Mouse (Mus musculus) small intestine, adult 2 months (tissue): Measurements from ENCODE around the gene Eid2b. TPM values are rescaled to one million over a fixed set of nuclear protein-coding genes. Genes with fewer than 3 reads are reported as not detected.
"Not testable (repeated sequence)": the region's sequence is repeated elsewhere in the genome, so short reads cannot be mapped to it uniquely, and the experiment has no call there.

Experiments used
- H3K27ac ChIP-seq: fragments of 200-500 bp; 2 replicates; pipeline ENCODE4 v1.5.1; 2012; ENCODE audit warnings: low read depth, low read length, control low read depth, inconsistent platforms; ENCODE audit not compliant: insufficient read depth
- H3K27me3 ChIP-seq: fragments of 200-500 bp; 2 replicates; pipeline ENCODE4 v1.6.1; 2012; ENCODE audit warnings: mild to moderate bottlenecking, moderate library complexity, low read length, inconsistent platforms; ENCODE audit not compliant: control insufficient read depth, insufficient read depth
- H3K36me3 ChIP-seq: fragments of 200-500 bp; 2 replicates; pipeline ENCODE4 v1.6.1; 2012; ENCODE audit warnings: mild to moderate bottlenecking, low read length, control low read depth, inconsistent platforms; ENCODE audit not compliant: control insufficient read depth, insufficient read depth
- H3K4me1 ChIP-seq: fragments of 200-500 bp; 2 replicates; pipeline ENCODE4 v1.6.1; 2012; ENCODE audit warnings: low read length, inconsistent platforms, mixed read lengths; ENCODE audit not compliant: control insufficient read depth, insufficient read depth, insufficient read length
- H3K4me3 ChIP-seq: fragments of 200-500 bp; 2 replicates; pipeline ENCODE4 v1.5.1; 2012; ENCODE audit warnings: low read depth, mild to moderate bottlenecking, control low read depth, inconsistent platforms, low read length, moderate library complexity
- CTCF ChIP-seq: fragments of 200-500 bp; IDR thresholded peaks from 2 replicates; pipeline ENCODE4 v1.5.1; 2012; ENCODE audit warnings: low read depth, mild to moderate bottlenecking, control low read depth, inconsistent platforms, low read length, moderate library complexity, mixed read lengths; ENCODE audit not compliant: insufficient replicate concordance, insufficient read length; ENCODE audit errors: extremely low read depth
- POLR2A ChIP-seq: fragments of 200-500 bp; IDR thresholded peaks from 2 replicates; pipeline ENCODE4 v1.6.1; 2012; ENCODE audit warnings: low read depth, mild to moderate bottlenecking, control low read depth, inconsistent platforms, low read length, moderate library complexity
- WGBS: fragments of 180-500 bp; shearing (Covaris S2); methylation state at CpG from one replicate; pipeline ENCODE4 v1.1.7; 2018; 5-methylcytosine and 5-hydroxymethylcytosine counted together
- polyA plus RNA-seq: library from polyadenylated mRNA; depleted of rRNA; stranded (reverse); fragments of >200 nt; gene quantifications from 2 replicates; pipeline ENCODE4 v1.2.3, GENCODE M21; 2012; rRNA removed

Eid2b gene
- 3.9 and 5.8 TPM in 2 replicates for polyA plus RNA-seq

DNA sequence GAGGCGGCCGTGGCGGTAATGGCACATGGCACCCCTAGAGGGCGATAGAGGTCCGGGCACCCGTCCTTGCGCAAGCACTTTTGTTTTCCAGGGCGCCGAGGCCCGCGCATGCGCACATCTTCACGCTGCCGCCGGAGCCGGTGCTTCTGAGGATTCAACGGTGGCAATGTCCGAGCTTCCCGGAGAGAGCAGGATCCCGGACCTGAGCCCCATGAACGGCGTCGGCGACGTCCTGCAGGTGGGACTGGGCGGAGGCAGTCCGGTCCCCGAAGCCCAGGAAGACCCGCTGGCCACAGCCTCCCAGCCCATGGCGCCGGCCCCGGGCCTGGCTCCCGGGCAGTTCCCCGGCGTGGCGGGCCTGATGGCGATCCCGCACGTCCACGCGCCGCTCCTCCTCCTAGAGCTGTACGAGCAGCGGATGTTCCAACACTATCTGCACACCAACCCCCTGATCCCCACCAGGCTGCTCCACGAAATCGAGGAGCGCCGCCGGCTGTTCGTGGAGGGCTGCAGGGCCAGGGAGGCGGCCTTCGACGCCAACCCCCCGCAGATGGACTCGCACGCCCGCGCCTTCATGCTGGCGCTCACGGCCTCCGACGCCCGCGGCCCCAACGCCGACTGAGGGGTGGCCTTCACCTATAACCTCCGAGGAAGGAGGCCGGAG is at the start of gene Eid2b:
Gene Eid2b, plus strand, starts transcription at position 125 of the 664 bp plus-strand sequence.
- peak; percentile 85 for TF ChIP-seq CTCF
- 0 out of 2 replicates have a peak, but pooled peaks have one; percentile 18 for TF ChIP-seq POLR2A
- H3K27me3 ChIP-seq, result no peaks in the 10 kb centered on the region
- H3K4me3 ChIP-seq, result peak within 1 kb of the TSS; percentile 76
- no peaks in the 10 kb centered on the region for H3K36me3 ChIP-seq
- 3% methylated on average over 68 of the region's 68 CpGs for WGBS
- H3K4me1 ChIP-seq, result peaks cover 2% of the 10 kb centered on the region
- no peak within 1 kb of the TSS for H3K27ac ChIP-seq

DNA sequence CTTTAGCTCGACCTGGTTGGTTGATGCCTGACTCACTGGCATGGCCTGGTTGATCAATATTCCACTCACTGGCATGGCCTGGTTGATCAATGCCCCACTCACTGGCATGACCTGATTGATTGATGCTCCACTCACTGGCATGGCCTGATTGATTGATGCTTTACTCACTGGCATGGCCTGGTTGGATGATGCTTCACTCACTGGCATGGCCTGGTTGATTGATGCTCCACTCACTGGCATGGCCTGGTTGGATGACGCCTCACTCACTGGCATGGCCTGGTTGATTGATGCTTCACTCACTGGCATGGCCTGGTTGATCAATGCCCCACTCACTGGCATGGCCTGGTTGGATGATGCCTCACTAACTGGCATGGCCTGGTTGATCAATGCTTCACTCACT is 33.6 kb upstream of the Eid2b start:
- not testable (repeated sequence) for H3K27ac ChIP-seq, H3K4me1 ChIP-seq, H3K4me3 ChIP-seq, H3K36me3 ChIP-seq, H3K27me3 ChIP-seq
- WGBS, result 66% methylated on average over 2 of the region's 2 CpGs

DNA sequence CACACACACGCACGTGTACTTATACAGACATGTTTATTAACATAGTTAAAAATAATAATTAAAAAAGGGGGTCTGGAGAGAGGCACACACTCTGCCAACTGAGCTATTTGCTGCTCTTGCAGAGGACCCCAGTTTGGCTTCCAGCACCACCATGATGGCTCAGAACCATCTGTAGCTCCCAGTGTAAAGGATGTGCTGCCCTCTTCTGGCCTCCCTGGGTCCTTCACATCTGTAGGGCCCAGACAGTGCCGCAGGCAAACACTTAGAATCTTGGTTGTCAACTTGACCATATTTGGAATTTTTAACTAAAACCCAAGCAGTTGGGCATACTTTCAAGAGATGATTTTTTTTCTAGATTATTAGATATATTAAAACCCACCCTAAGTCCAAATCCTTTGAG is 28.6 kb upstream of the Eid2b start:
- H3K36me3 ChIP-seq, result no peaks in the 10 kb centered on the region
- H3K27ac ChIP-seq, result no peak overlapping the region
- no peaks in the 10 kb centered on the region for H3K27me3 ChIP-seq
- no peaks in the 10 kb centered on the region for H3K4me1 ChIP-seq
- TF ChIP-seq CTCF (no peak), POLR2A (no peak)
- no peak overlapping the region for H3K4me3 ChIP-seq
- 87% methylated on average over 3 of the region's 3 CpGs for WGBS

DNA sequence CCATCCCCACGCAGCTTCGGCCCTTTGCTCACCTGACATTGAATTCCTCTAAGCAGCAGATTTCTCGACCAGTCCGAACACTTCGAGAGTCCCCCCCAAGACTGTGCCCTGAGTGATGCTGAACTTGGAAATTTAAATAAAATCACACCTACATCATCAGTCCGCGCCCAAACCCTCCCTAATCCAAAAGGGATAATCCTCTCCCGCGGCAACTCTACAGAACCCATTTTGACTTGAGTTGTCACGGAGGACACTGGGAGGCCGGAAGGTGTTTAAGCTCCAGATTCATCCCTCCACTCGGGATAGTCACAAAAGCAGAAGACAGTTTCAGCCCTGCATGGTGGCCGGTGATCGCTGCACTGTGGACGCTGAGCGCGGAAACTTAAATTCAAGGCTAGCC is 25.6 kb upstream of the Eid2b start:
- WGBS, result 89% methylated on average over 17 of the region's 17 CpGs
- H3K36me3 ChIP-seq, result no peaks in the 10 kb centered on the region
- H3K4me1 ChIP-seq, result no peaks in the 10 kb centered on the region
- no peak overlapping the region for H3K27ac ChIP-seq
- TF ChIP-seq POLR2A, result no peak
- TF ChIP-seq CTCF, result no peak
- H3K27me3 ChIP-seq, result no peaks in the 10 kb centered on the region
- no peak overlapping the region for H3K4me3 ChIP-seq

DNA sequence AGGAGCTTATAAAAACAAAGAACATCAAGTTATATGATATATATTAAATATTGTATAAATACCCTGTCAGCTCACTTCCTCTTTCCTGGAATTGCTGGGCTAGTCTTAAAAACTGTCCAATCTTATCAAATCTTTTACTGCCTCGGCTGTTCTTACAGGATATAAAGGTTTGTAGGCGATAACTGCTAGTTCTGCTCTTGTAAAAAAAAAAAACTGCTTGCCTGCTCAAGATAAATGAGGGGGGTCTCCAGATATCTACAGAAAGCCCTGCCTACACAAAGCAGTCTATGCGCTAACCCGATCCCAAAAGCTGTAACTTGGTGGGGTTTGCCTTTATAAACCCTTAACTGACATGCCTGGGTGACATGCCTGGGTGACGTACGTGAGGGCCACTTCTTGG is 22.9 kb upstream of the Eid2b start:
- no peak for TF ChIP-seq POLR2A
- TF ChIP-seq CTCF, result no peak
- WGBS, result 73% methylated on average over 6 of the region's 6 CpGs
- H3K4me1 ChIP-seq, result no peaks in the 10 kb centered on the region

DNA sequence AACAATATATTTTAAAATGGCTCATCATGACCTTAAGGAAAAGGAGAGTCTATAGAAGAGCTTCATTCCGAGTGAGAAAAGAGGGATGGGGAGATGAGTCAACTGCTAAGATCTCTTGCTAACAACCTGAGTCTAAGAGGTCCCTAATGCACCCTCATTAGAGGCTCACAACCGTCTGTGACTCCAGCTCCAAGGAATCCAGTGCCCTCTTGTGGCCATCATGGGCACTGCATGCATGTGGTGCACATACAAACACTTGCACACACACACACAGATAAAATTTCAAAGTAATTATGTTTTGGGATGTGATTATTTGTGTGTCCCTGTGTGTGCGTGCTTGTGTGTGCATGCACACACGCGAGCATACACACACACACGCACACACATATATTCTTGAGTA is 22.1 kb upstream of the Eid2b start:
- TF ChIP-seq CTCF (peak; percentile 26; the same call in 1 of the 2 replicates), POLR2A (no peak)
- Histone ChIP-seq H3K4me1 (no peaks in the 10 kb centered on the region), H3K4me3 (no peak overlapping the region), H3K27me3 (no peaks in the 10 kb centered on the region), H3K27ac (no peak overlapping the region), H3K36me3 (no peaks in the 10 kb centered on the region)
- 79% methylated on average over 6 of the region's 6 CpGs for WGBS

More for the DNA sequence above, 22.9 kb upstream of the Eid2b start:
- Histone ChIP-seq H3K27me3 (no peaks in the 10 kb centered on the region), H3K36me3 (no peaks in the 10 kb centered on the region), H3K4me3 (no peak overlapping the region), H3K27ac (no peak overlapping the region)

DNA sequence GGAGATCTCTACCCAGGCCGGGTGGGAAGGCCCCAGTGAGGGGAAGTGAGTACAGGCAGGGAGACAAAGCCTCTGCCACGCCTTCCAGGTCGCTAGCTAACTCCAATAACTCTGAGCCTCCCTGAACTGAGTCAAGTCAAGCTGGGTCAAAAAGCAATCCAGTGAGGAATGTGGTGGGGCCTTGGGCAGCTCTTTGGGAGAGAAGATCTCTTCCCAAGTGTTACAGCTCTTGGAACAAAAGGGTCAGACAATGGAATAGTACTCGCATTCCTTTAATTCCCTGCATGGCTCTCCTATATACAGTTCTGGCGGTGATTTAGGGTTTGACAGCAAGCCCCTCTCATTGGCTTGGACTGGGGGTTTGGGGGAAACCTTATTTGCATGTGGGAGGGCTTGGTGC is 14.7 kb upstream of the Eid2b start:
- 38% methylated on average over 5 of the region's 5 CpGs for WGBS
- H3K4me1 ChIP-seq, result no peaks in the 10 kb centered on the region
- H3K36me3 ChIP-seq, result no peaks in the 10 kb centered on the region
- peaks cover 4% of the 10 kb centered on the region for H3K27me3 ChIP-seq
- no peak for TF ChIP-seq POLR2A
- no peak for TF ChIP-seq CTCF
- no peak overlapping the region for H3K27ac ChIP-seq
- no peak overlapping the region for H3K4me3 ChIP-seq
